Mouse (Mus musculus): ENCODE data around the gene Izumo3.
"Not testable (repeated sequence)": the region's sequence is repeated elsewhere in the genome, so short reads cannot be mapped to it uniquely, and the experiment has no call there.

DNA sequence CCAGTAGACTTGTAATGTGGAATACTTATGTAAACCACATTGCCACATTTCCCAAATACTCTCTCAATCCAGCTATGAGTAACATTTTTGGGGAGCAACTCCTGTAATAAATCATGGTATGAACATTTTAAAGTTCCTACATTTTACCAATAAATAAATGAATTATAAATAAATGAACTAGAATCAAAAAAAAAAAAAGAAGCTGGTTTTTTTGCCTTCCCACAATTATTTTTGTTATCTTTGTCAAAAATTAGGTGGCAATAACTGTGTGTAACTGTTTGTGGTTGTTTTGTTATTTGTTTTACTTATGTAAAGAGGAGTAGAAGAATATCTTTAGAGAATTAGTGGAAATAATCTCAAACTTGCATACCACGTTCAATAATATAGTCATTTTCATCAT is 44.6 kb upstream of the Izumo3 start, which contains the start of gene Gm12666:
- not testable (repeated sequence) for TF ChIP-seq POLR2A (IDR thresholded peaks at IDR 0.05; ENCODE audit: insufficient read depth, low read depth, low read length); CTCF (IDR thresholded peaks at IDR 0.05)

Measured in heart, adult 2 months (tissue).